Mouse (Mus musculus): ENCODE measurements around the gene Grn.
A peak's percentile ranks its signal among the peaks of the same experiment; 100 is the strongest.
"Not testable (repeated sequence)": the region's sequence is repeated elsewhere in the genome, so short reads cannot be mapped to it uniquely, and the experiment has no call there.

Gene Grn

DNA sequence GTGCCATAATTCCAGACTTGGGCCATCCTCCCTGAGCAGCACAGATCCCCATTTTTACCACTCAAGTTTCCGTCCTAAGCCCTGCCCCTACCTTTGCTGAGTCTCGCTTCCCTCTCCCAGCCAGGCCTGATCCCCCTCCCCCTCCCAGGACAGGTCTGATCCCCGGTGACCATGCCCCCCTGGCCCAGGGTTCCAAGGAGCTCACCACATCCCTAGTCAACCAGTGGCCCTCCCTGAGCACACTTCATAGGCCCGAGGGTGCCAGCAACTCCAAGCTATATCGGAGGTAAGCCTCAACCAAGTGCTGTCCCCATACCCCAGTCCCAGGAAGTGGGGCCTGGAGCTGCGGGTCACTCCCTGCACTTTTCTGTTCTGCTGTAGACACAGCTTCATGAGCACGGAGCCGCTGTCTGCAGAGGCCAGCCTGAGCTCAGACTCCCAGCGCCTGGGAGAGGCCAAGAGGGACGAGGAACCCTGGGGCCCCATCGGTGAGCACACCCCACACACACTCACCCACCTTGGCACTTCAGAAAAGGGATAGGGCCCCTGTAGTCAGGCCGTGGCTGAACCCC lies 29.5 kb upstream of the Grn start:
- DNase-seq (ENCODE audit: low spot score in 2 of 2): no peak

DNA sequence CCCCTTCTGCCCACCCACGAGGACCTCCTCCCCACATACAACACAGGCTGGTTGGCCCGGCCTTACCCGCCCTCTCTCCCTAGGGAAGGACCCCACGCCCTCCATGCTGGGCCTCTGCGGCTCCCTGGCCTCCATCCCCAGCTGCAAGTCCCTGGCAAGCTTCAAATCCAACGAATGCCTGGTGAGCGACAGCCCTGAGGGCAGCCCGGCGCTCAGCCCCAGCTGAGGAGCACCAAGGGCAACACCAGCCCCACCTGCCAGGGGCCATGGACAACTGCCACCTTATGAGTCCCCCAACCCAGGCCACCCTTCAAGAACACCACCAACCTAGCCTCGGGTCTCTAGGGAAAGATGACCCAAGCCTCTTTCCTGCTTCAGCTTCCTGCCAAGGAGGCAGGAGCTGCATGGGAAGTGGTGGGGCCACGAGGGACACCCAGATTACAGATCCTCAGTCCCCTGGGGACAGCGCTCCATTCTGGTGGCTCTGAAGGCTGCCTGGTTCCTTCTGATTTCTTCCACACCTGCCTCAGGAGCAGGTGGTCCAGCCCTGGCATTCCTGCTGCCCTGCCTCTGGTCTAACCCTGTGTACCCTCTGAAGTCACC lies 28.1 kb upstream of the Grn start:
- DNase-seq (ENCODE audit: low spot score in 2 of 2): no peak

DNA sequence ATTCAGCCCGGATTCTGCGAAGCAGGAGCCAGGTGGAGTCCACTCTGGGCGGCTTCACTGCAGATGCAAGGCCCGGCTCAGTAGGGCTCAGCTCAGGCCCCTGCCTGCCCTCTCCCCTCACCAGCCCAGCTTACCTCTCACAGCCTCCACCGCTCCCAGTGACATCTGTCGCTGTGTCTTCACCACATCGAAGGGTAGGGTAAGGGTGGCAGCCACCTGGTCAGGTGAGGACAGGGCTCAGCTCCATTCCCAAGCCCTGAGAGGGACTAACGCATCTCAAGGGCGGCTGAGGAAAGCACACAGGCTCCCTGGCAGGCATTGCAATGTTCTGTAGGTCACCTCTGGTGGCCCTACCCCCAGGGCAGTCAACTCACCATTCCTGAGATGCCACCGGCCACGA lies 26.5 kb upstream of the Grn start:
- DNase-seq (ENCODE audit: low spot score in 2 of 2): no peak

DNA sequence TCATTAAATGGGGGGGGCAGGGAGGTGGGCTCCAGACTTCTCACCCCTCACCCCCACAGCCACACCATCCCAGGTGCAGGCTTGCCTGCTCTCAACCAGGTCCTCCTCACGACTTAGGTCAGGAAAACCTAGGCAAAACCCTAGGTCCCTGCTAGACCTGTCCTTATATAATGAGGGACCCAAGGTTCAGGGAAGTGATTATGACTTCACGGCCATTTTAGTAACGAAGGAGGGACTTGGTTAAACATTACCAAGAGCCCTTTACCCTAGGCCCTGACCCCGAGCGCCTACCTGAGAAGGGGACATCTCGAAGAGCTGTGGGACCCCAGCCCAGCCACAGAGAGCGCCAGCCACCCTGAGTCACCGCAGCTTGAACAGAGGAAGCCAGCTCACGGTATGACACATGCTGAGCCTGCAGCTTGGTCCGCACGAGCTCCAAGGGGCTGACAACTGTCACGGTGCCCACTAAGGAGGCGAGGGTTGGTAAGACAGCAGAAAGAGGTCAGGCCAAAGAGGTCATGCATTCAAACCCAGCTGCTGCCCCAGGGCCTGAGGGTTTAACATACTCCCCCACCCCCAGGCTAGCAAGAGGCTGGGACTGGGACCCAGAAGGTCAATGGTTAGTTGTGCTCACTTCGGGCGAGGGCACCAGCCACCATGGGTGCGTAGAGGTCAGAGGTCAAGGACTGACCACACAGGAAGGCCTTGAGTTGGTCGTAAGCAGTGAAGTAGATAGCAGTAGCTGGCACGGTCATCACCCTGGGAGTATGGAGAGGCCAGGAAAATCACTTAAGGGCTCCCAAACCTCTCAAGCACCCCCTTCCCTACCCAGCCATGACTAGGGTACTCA lies 25.7 kb upstream of the Grn start:
- no peak for DNase-seq (ENCODE audit: low spot score in 2 of 2)

DNA sequence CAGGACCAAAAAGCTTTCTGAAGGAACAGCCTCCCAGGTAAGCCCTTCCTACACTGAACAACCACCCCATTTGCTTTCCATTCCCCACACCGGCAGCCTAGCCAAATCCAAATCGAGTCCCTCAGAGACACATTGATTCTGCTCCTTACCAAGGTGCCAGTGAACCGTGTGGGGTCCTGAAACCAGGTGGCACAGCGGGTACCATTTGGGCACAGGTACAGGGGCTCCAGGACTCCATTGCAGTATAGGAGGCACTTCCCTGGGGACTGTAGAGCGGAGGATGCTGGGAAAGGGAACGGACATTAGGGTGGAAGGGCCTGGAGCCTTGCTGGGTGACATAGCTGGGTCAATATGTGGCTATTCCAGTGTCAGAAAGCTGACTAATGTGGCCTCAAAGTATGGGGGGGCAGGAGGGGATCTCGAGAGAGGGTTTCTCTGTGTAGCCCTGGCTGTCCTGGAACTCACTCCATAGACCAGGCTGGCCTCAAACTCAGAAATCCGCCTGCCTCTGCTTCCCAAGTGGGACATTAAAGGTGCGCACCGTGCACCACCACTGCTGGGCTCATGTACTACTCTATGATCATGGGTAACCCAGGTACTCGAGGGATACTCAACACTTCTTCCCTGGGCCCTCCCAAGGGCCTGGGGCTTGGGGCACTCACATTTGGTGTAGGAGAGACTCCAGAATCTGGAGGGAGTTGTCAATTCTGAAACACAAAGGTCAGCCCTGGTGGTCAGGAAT lies 24.4 kb upstream of the Grn start:
- no peak for DNase-seq (ENCODE audit: low spot score in 2 of 2)

DNA sequence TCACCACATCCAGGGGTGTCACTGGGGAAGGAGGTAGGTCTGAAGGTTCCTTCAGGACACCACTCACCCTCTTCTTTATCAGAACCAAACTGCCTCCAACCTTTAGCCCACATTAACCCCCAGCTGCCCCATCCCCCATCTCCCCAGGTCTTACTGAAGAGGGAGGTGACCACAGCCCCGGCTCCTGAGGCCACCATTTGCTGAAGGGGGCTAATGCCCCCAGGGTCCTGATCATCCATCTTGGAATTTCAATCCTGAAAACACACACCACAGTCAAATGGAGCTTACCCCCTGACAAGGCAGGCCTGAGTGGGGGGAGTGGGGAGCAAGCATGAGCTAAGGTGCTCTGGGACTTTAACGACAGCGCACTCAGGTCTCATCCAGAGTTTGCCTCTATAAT lies 23.7 kb upstream of the Grn start:
- peak; percentile 32 to 33 for DNase-seq (ENCODE audit: low spot score in 2 of 2)

DNA sequence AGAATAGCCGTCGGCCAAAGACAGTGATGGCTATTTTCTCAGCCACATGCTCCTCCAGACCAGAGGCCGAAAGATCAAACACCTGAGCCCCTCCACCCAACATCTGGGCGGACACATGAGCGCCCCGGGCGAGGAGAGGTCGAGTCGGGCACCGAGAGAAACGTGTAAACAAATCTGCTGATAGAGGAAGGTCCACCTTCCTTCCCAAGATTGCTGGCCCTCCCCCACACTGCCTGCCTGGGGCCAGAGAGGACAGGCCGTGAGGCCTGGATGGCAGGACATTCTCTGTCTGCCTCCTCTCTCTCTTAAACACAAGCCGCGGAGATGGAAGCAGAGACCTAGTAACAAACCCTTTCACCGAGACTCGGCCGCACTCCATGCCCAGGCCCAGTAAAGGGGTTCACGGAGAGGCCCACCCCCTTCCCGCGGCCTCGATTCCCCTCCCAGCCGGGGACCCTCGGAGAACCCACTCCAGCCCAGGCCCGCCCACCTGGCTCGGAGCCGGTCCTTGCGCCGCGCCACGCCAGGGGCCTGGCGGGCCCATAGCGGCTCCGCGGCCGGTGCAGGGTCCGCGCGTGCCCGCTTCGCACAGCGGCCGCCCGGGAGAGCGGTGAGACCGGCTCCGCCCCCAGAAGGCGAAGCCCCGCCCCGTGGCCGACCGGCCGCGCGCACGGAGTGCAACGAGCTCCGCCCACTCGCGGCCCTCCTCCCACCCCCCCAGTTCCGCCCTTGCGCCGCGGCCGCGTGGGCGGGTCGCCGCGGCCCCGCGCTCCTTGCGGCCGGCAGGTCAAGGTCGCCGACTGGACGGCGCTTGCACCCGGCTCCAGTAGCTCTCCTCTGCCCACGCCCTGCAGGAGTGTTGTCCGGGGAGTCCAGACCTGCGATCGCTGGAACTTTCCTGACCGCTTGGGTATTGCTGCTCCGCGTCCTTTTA lies 22.9 kb upstream of the Grn start:
- peak; percentile 96 to 97 for DNase-seq (ENCODE audit: low spot score in 2 of 2)

DNA sequence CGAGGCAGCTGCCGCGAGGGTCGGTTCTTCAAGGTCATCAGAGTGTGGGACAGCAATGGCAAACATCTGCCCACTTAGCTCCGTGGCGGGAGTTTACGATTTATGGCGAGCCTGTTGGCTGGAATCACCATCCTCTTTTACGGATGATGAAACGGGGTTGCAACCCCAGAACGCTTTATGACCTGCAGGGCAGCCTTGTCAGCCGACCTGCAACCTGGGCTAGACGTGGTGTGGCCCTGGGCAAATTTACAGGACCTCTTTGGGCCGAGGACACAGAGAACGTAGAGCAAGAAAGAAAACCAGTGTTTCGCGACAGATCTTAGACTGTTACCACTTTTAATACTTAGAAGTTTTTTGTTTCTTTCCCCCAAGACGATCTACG lies 22.3 kb upstream of the Grn start, which contains the start of gene Slc25a39:
Gene Slc25a39, minus strand, starts transcription at position 113 of the 382 bp plus-strand sequence.
- no peak for DNase-seq (ENCODE audit: low spot score in 2 of 2)

DNA sequence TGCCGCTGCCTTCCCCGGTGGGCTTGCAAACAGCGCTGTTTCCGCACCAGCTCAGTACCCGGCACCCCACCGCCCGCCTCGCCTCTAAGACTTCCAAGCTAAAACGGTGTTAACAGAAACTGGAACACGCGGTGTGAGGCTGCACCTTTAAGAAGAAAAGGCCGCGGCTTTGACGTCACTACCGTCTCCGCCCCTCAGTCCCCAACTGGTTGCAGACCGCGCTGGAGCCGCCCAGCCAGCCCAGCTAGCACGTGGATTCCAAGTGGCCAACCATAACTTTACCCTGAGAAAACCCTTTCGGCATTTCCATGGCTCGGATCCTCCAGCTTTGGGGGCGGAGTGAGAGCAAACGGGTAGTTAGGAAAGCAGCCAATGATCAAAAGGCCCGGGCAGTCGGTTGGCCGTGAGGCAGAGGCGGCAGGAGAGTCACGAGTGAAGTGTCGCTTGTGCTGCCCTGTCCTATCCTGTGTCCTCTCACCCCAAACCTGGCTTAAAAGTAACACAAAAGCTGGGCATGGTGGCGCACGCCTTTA lies 21.7 kb upstream of the Grn start:
- DNase-seq (ENCODE audit: low spot score in 2 of 2): peak; percentile 92 to 97

DNA sequence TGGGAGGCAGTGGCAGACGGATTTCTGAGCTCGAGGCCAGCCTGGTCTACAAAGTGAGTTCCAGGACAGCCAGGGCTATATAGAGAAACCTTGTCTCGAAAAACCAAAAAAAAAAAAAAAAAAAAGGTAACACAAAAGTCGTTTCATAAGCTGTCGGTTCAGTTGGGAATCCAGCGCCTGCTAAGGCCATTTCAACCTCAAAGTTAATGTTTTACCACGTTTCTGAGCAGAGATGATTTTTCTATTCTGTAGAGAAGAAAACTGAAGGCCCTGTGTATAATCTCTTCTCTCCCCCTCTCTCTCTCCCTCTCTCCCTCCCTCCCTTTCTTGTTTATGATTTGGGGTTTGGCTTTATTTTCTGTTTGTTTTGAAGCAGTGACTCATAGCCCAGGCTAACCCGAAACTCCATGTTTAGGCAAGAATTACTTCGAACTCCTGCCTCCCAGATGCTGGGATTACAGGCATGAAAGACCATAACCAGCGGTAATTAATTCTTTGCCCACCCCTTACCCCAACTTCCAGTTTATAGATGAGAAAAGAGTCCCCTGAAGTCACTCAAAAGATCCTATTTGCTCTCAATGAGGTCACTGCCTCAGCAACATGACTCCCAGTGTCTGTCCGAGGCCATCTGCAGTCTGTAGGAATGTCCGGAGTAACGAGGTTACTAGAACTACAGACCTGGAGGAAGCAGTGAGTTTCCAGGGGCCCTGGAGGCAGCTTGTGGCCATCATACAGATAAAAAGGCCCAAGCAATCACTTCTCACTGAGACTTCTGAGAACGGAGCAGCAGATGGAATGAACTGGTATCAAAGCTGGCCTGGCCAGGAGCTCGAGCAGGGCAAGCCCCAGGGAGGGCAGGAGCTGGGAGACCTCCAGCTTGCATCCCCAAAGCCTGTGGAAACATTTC lies 21.0 kb upstream of the Grn start:
- no peak for DNase-seq (ENCODE audit: low spot score in 2 of 2)

DNA sequence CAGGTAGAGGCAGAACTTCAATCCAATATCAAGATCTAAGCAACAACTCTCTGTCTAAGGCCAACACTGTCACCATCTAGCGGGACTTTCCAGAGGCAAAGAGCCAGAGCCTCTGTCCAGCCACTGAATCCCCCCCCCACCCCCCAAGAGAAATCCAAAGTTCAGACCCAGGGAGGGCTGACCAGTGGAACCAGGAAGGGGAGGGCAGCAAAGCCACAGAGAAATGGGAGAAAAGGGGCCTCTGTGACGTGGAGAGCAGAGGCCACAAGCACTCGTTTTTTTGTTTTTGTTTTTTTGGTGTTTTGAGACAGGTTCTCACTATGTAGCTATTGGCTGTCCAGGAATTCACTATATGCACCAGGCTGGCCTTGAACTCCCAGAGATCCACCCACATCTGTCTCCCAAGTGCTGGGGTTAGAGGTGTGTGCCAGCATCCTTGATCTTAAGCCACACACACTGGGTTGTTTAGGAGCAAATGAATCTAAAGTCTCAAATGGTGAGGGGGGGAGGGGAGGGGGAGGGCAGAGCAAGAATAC lies 20.3 kb upstream of the Grn start:
- no peak for DNase-seq (ENCODE audit: low spot score in 2 of 2)

DNA sequence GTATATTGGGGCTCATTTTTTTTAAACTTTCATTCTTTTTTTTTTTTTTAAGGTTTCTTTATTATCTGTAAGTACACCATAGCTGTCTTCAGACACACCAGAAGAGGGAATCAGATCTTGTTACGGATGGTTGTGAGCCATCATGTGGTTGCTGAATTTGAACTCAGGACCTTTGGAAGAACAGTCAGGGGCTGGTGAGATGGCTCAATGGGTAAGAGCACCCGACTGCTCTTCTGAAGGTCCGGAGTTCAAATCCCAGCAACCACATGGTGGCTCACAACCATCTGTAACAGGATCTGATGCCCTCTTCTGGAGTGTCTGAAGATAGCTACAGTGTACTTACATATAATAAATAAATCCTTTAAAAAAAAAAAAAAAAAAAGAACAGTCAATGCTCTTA lies 19.8 kb upstream of the Grn start:
- not testable (repeated sequence) for DNase-seq (ENCODE audit: low spot score in 2 of 2)

DNA sequence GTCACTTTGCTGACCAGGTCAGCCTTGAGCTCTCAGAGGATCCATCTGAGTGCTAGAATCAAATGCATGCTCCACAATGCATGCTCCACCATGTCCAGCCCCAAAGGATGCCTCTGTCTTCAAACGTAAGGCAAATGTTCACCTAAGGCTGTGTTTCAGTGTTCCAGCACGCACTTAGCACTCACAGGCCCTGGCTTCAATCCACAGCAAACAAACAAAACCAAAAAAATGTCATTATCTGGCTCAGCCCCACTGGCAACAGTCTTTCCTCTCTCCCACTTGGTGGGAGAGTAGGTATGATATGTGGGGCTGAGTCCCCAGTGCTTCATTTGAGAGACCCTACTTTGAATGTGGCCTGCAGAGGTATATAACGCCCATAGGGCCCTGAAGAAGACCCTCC lies 19.1 kb upstream of the Grn start:
- DNase-seq (ENCODE audit: low spot score in 2 of 2): no peak

DNA sequence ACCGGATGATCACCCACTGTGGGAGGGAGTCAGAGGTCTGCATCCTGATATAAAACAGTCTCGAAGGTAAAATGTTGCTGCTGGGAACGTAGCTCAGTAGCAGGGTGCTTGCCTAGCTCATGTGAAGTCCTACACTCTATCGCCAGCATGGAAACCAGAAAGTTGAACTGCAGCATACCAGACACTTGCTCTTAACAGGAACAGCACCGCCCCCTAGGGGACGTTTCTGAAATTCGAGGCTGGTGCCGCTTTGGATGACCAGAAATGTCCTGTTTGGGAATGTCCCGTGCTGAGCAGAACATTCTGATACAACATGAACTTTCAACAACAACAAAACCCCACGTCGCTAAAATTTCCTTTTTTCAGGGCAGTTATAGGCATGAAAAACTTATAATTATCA lies 18.4 kb upstream of the Grn start:
- peak; percentile 90 to 94 for DNase-seq (ENCODE audit: low spot score in 2 of 2)

DNA sequence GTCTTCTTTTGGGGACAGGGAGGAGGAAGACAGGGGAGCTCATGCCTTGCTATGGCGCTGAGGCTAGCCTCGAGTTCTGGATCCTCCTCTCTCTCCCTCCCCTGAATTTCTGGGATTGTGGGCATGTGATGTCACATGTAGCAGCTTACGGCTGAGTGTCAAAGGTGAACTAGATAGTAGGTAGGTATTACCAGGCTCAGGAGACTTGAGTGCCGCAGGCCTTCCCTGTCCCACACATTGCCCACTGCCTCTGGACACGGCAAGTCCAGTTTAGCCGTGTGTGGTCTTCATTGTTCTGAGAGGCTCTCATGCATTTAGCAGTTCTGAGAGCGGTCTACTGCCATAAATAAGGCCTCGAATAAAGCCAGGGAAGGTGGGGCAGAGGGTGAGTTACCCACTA lies 17.1 kb upstream of the Grn start:
- DNase-seq (ENCODE audit: low spot score in 2 of 2): no peak

DNA sequence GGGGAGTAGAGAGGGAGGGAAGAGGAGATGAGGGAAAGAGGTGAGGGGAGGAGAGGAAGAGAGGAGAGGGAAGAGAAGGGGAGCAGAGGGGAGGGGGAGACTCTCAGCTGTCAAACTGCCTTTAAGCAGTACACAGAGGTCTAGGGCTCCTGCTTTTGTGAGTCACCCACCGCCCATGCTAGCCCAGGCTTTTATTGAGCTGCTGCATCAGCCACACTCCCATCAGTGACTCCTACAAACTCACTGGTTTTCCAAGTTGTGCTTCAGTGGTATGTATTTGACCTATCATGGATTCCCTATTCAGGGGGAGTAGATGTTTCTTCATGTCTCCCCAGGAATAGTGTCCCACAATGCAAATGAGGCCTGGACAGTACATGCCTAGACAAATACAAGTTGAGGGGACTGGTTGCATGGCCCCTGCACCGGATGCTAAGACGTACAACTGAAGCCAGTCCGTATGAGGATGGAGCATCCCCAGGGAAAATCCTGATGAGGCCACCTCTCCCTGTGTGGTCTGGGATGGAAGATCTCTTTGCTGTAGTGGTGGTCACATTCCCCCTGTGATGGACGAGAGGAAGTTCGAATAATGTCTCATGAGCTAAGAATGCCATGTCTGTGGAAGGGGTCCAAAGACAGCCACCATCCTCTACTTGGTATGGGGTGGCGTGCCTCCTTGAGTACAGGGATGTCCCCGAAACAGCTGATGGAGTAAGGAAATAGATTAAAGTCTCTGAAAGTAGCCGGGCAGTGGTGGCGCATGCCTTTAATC lies 14.9 kb upstream of the Grn start:
- DNase-seq (ENCODE audit: low spot score in 2 of 2): no peak

DNA sequence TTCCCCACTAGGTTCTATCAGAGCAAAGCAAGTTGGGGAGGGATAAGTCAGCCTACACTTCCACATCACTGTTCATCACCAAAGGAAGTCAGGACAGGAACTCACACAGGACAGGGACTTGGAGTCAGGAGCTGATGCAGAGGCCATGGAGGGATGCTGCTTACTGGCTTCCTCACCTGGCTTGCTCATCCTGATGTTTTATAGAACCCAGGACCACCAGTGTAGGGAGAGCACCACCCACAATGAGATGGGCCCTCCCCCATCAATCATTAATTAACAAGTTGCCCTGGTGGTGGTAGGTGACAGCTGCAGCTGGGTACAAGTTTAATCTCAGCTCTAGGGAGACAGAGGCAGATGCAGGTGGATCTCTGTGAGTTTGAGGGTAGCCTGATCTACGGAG lies 13.0 kb upstream of the Grn start:
- no peak for DNase-seq (ENCODE audit: low spot score in 2 of 2)

DNA sequence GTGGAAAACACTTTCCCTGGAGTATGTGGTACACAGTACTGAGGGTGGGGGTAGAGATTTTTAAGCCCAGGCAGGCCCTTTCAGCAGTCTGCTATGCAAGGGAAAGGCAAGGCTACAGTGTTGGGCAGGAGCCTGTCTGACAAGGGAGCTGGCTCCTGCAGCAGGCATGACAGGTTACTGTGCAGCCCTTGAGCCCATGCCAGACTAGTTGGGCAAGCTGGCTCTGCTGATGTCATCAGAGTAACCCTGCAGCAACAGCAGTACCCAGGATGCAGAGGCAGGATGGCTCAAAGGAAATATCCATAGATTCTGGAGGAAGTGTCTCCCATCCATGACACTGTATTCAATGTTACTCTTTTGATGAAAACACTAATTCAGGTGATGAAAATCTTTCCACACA lies 11.2 kb upstream of the Grn start:
- DNase-seq (ENCODE audit: low spot score in 2 of 2): no peak

DNA sequence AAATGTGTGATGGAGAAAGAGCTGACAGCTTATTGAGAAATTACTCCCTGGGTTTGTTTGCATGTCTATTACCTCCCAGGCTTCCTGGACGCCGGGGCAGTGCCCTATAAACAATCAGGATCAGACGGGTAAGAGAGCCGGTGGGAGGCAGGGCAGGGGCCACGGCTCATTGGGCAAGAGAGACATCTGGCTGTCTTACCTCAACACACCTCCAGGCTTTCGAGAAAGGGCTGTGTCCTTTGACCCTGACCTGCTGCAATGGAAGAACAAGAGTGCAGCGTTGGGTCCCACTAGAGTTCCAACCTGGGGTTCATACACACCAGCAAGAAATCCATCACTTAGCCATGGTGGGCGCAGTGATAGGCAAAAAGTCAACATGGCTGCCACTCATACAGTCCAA lies 8.6 kb upstream of the Grn start:
- no peak for DNase-seq (ENCODE audit: low spot score in 2 of 2)
